Mouse (Mus musculus) layer of hippocampus, adult 8-10 months (tissue): ENCODE data around the gene Mcoln1. TPM values are rescaled to one million over a fixed set of nuclear protein-coding genes. Genes with fewer than 3 reads are reported as not detected.

ENCODE experiments used
- DNase-seq, 2 experiments: peaks; one replicate each; pipeline ENCODE4 v3.0.0; 2022; ENCODE audit warnings: low spot score in 2 of 2
- total RNA-seq, 4 experiments: library from RNA; stranded (reverse); gene quantifications; 2 replicates each; pipeline ENCODE4 v1.2.4; 2022

Mcoln1 gene
- total RNA-seq: 10 to 100 TPM; 83.5 to 97.9 (median 89.6) TPM

DNA sequence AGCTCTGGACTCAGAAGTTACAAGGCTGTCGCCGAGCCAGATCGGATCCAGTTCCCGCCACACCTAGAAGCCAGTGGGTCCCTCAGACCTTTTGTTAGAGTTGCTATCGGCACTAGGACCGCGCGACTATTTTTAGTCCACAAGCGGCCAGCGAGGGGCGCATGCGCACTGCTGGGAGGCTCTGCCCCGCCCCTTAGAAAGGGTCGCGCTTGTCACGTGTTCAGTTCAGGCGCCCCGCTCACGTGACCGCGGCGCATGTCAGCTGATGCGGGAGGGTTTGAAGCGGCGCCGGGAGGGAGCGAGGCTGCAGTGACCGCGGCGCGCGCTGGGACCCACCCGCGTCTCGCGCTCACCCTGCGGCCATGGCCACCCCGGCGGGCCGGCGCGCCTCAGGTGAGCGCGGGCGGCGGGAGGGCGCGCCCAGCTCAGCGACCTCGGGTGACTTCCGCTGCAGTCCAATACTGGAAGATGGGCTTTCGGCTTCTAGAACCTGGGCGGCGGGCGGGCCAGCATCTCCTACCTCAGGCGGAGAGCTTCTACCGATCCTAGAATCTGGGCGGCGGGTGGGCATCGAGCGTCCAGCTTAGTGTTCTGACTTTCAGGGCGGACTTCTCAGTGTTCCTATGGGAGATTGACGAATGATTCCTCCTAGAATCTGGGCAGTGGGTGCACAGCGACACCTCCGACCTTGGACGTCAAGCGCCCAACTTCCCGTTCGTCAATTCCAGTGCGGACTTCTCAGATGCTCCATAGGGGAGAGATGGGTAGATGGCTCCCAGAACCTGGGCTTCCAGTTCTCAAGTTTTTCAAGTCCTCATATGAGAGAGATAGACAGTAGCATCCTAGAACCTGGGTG, at the start of gene Mcoln1:
TSS of gene Mcoln1 (plus strand) at position 223 of the 856 bp plus-strand sequence.
- peak; percentile 97 to 98 for DNase-seq

GRCm38 (mm10) chr8:3450670-3451069, 49.6 kb upstream of the Mcoln1 start:
- peak in 1 of 2 experiments; percentile 46 for DNase-seq

DNA sequence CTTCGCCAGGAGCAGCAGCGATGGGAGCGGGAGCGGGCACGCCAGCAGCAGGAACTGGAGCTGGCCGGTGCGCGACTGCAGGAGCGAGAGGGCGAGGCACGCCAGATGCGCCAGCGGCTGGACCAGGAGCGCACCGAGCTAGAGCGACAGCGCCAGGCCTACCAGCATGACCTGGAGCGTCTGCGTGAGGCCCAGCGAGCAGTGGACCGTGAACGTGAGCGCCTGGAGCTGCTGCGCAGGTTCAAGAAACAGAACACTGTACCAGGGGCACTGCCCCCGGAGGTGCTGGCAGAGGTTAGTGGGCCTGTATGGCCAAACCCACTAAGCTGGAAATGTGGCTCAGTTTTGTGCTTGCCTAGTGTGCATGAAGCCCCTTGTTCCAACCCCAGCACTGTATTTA, 48.3 kb upstream of the Mcoln1 start:
- DNase-seq: no peak

DNA sequence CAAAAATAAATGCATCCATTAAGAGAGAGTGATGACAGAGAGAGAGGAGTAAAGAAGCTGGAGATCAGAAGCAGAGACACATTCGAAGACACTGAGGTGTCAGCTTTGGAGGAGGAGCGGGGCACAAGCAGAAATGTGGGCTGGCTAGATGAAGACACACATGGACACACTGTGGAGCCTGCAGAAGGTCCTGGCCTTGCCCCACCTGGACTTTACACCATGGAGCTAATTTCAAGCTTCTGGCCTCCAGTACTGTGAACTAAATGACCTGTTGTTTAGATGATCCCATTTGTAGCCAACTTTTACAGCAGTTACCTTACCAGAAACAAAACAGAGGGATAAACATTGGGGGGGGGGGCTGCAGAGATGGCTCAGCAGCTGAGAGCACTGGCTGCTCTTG, 37.0 kb upstream of the Mcoln1 start:
- DNase-seq: no peak

- DNase-seq: no peak
Measured at GRCm38 (mm10) chr8:3464309-3464708, 35.9 kb upstream of the Mcoln1 start.

- DNase-seq: peak; percentile 80 to 86
Measured at GRCm38 (mm10) chr8:3467006-3467885, 33.0 kb upstream of the Mcoln1 start, which contains the start of gene Pex11g. Gene Pex11g, minus strand, starts transcription at chr8:3467680.

DNA sequence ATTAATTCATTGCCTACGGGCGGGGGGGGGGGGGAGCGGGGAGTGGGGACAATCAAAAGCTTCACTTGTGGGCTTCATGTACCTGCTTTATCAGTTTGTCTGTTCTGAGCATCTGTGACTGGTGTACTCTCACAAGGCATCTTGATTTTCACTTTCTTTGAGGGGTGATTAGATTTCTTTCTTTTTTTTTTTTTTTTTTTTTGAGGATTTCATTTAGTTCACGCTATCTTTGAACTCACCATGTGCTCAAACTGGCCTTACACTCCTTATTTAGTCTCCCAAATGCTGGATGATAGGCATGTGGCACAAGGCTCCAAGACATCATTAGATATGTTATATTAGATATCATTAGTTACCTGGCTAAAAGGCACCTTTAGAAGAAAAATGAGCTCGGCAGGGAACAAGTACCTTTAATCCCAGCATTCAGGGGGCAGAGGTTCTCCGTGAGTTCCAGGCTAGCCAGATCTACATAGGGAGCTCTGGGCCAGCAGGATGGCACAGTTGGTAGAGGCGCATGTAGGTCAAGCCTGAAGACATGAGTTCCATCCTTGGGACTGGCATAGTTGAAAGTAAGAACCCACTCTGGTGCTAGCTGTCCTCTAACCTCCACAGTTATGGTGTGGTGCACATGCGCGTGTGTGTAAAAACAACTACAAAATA, 32.2 kb upstream of the Mcoln1 start:
- DNase-seq: no peak

- DNase-seq: no peak
Measured at GRCm38 (mm10) chr8:3468838-3469237, 31.4 kb upstream of the Mcoln1 start.

- no peak for DNase-seq
Measured at GRCm38 (mm10) chr8:3470562-3470961, 29.7 kb upstream of the Mcoln1 start, which contains the start of gene Tex45. Gene Tex45, plus strand, starts transcription at chr8:3470862.

GRCm38 (mm10) chr8:3475715-3476429, 24.4 kb upstream of the Mcoln1 start:
- DNase-seq: no peak

DNA sequence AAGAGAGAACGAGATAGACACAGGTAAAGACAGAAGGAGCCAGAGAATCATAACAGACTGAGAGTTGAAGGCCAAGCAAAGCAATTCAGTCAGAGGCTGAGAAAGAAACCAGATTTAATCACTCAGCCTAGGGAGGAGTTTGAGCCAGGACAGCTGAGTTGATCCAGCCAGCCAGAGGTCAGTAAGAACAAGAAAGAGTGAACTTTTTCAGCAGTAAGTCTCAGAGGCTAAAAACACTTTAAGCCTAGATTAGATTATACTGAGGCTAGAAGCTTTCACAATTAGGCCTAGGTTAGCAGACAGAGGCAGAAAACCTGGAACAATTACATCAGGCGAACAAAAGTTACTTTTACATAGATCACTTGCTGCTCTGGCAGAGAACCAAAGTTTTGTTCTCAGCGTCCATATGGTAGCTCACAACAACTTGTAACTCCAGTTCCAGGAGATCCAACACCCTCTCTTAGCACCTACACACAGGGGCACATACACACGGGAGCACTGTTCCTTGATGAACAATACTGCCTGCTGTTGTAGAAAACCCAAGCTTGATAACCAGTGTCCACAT, 20.0 kb upstream of the Mcoln1 start:
- DNase-seq: no peak

DNA sequence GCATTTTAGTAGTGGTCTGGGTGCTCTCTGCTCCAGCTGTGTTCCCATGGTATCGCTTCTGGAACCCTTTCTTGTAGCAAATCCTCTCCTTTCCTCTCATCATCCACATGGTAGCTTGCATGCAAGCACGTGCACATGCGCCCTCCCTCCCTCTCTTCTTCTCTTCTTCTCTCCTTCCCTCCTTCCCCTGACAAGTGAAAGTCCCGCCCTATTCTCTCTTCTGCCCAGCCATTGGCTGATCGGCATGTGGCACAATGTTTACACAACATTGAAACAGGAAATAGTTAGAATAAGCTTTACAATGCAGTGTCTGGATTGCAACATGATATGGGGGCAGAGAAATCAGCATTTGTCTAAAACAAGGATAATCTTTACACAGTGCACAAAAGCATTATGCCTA, 18.7 kb upstream of the Mcoln1 start:
- DNase-seq: no peak

DNA sequence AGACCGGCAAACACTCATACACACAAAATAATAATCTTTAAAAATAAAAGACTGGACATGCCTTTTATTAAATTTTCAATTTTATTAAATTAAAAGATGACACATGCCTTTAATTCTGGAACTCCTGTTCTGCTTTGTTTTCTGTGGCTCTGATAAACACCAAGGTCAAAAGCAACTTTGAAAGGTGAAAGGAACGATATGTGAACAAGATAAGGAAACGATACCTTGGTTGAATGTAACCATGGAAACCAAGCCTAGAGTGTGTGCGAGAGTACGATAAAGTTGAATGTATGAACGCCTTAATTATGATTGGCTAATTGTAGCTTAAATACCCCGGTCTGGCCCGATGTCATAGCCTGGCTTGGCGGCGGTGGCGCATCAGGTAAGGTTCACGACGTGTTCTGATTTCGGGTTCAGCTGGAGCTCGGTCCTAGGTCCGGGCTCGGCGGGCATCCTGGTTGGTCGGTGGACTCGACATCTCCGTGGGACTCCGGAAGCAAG, 18.0 kb upstream of the Mcoln1 start:
- no peak for DNase-seq

DNA sequence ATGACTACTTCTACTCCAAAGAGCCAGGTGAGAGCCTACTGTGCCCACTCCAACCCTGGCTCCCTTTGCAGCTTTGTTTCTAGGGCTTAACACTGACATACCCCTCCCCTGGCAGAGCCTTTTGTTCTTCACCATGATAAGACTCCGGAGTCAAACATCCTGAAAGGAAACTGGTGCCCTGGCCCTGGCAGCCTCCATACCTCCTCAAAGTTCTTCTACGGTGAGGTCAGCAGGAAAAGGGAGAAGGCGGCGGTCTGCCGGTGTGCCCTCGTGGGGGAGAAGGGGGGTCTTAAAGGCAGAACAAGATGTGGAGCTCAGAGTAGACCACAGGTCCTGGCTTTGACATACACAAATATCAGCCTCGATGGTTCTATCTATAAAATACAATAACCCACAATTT, 16.7 kb upstream of the Mcoln1 start:
- no peak for DNase-seq

- no peak for DNase-seq
Measured at GRCm38 (mm10) chr8:3485192-3485591, 15.1 kb upstream of the Mcoln1 start.

- peak in 1 of 2 experiments; percentile 54 for DNase-seq
Measured at GRCm38 (mm10) chr8:3492901-3493844, 7.1 kb upstream of the Mcoln1 start, which contains the start of gene Zfp358. Gene Zfp358, plus strand, starts transcription at chr8:3493138.

- DNase-seq: no peak
Measured at GRCm38 (mm10) chr8:3493845-3494208, 6.4 kb upstream of the Mcoln1 start.

GRCm38 (mm10) chr8:3495578-3496427, 4.5 kb upstream of the Mcoln1 start:
- DNase-seq: no peak
